Mouse (Mus musculus) hindbrain, embryonic 10.5 days (tissue): ENCODE measurements around the gene Edc4. TPM values are rescaled to one million over a fixed set of nuclear protein-coding genes. Genes with fewer than 3 reads are reported as not detected.
"Not testable (repeated sequence)": the region's sequence is repeated elsewhere in the genome, so short reads cannot be mapped to it uniquely, and the experiment has no call there.

Source experiments
- DNase-seq: peaks from one replicate; pipeline ENCODE4 v3.0.0-alpha.2; 2017; ENCODE audit warnings: low spot score
- H3K27ac ChIP-seq: fragments of 300-500 bp; sonication (generic); 2 replicates; pipeline ENCODE4 v1.5.1; 2016; ENCODE audit warnings: mild to moderate bottlenecking, moderate library complexity
- H3K27me3 ChIP-seq: fragments of 300-500 bp; sonication (generic); 2 replicates; pipeline ENCODE4 v1.6.1; 2016; ENCODE audit warnings: mild to moderate bottlenecking; ENCODE audit not compliant: poor library complexity, insufficient read depth, severe bottlenecking
- H3K36me3 ChIP-seq: fragments of 300-500 bp; sonication (generic); 2 replicates; pipeline ENCODE4 v1.6.1; 2016; ENCODE audit warnings: mild to moderate bottlenecking, moderate library complexity
- H3K4me1 ChIP-seq: fragments of 300-500 bp; sonication (generic); replicated peaks from 2 replicates; pipeline ENCODE4 v1.6.1; 2016; ENCODE audit warnings: mild to moderate bottlenecking
- H3K4me3 ChIP-seq: fragments of 300-500 bp; sonication (generic); 2 replicates; pipeline ENCODE4 v1.5.1; 2016; ENCODE audit warnings: mild to moderate bottlenecking, moderate library complexity
- H3K9me3 ChIP-seq: fragments of 300-500 bp; sonication (generic); 2 replicates; pipeline ENCODE4 v1.6.1; 2016; ENCODE audit warnings: mild to moderate bottlenecking, moderate library complexity
- WGBS: fragments of 180-500 bp; shearing (Covaris S2); methylation state at CpG from one replicate; pipeline ENCODE4 v1.1.7; 2016; 5-methylcytosine and 5-hydroxymethylcytosine counted together
- polyA plus RNA-seq: library from polyadenylated mRNA; unstranded; fragments of >200 nt; fragmentation: Nextera tagmentation; extraction: Ambion mirVana; gene quantifications from 2 replicates; pipeline ENCODE4 v1.2.1, GENCODE M21; 2016

Edc4 gene
- polyA plus RNA-seq = 72.4 and 75.8 TPM in 2 replicates

DNA sequence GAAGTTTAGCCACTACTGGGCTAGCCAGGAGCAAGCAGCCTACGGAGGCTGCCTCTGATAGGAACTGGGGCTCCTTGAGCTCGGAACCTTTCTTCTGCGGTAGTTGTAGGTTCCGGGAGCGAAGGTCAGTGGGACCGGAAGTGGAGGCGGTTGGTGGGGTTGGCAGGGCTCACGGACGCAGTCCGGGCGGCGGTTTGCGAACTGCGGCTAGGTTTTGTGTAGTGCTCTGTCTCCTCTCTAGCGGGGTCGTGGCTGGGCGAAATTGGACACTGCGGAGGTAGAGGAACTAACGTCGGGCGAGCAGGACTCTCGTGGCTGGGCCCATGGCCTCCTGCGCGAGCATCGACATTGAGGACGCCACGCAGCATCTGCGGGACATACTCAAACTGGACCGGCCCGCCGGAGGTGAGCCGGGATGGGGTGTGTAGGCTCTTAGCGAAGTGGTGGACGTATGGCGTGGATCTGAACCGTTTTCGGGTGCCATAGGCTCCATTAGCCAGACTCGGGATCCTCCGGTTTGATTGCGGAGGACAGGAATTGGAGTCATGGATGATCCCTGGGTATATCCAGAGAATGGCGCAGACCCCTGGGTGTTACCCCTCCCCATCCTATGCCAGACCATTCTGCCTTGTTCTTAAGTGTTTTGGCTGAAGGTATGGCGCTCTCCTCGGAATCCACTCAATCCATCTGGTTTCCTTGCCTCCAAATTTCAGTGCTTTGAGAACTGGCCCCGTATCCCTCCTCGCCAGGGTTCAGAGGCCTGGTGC lies at the start of gene Edc4:
Gene Edc4 (plus strand): TSS at position 128 of the 767 bp plus-strand sequence.
- 1% methylated on average over 45 of the region's 45 CpGs for WGBS
- Histone ChIP-seq H3K4me3 (peak within 1 kb of the TSS; percentile 95), H3K27ac (peak within 1 kb of the TSS; percentile 91), H3K9me3 (no peaks in the 10 kb centered on the region), H3K27me3 (no peaks in the 10 kb centered on the region), H3K4me1 (peaks cover 28% of the 10 kb centered on the region), H3K36me3 (peaks cover 62% of the 10 kb centered on the region)
- DNase-seq = peak; percentile 86

DNA sequence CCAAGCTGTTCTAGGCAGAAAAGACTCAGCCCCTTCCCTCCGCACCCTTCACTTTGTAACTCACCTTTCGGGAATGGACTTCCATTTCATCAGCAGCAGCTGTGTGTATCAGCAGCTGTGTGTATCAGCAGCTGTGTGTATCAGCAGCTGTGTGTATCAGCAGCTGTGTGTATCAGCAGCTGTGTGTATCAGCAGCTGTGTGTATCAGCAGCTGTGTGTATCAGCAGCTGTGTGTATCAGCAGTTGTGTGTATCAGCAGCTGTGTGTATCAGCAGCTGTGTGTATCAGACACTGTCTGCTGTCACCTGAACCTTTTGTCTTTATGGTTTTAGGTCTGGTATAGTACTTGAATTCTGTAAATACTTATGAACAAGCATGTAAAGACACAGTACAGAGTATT lies 46.9 kb upstream of the Edc4 start:
- not testable (repeated sequence) for H3K4me3 ChIP-seq, H3K36me3 ChIP-seq, H3K9me3 ChIP-seq, H3K4me1 ChIP-seq, H3K27ac ChIP-seq, DNase-seq, H3K27me3 ChIP-seq
- WGBS = 81% methylated on average over 2 of the region's 2 CpGs

DNA sequence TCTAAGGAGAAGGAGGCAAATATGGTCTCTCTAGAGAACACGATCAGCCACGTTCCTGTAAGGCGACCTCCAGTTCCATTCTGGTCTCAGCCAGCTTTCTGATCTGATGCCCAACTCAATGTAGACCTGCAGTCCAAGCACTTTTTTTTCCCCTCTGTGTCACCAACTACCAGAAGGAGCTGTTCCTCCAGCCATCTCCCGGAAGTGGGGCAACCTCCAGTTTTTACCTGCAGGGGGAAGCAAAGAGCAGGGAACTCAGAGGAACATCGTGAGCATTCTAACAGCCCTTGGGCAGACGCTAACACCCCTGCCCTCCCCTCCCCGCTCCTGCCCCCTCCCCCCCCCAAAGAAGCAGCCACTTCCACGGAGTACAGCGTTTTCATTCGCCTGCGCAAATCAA lies 45.4 kb upstream of the Edc4 start:
- H3K27me3 ChIP-seq = no peaks in the 10 kb centered on the region
- no peak overlapping the region for H3K27ac ChIP-seq
- 29% methylated on average over 11 of the region's 11 CpGs for WGBS
- H3K9me3 ChIP-seq = no peaks in the 10 kb centered on the region
- no peak overlapping the region for H3K4me3 ChIP-seq
- peak; percentile 55 for DNase-seq
- peaks cover 8% of the 10 kb centered on the region; the same call in 1 of the 2 replicates for H3K4me1 ChIP-seq
- no peaks in the 10 kb centered on the region for H3K36me3 ChIP-seq

DNA sequence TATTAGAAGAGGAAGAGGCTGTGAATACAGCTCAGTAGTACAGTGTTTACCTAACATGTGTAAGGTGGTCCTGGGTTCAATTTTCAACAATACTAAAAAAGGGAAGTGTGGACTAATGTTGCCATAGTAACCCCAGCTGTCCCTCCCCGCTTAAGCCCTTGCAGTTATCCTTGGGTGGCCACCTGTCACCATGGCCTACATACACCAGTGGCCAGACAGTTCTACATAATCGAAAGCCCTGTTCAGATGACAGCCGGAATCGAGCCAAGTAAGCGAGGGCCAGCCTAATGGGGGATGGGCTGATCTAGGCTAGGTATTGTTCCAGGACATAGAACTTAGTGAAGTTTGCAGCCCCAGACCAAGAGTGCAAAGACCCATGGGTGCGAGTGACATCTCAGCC lies 43.7 kb upstream of the Edc4 start:
- Histone ChIP-seq H3K27me3 (no peaks in the 10 kb centered on the region), H3K4me1 (peaks cover 8% of the 10 kb centered on the region; the same call in 1 of the 2 replicates), H3K27ac (no peak overlapping the region), H3K4me3 (no peak overlapping the region), H3K36me3 (peaks cover 10% of the 10 kb centered on the region), H3K9me3 (no peaks in the 10 kb centered on the region)
- 83% methylated on average over 6 of the region's 6 CpGs for WGBS
- no peak for DNase-seq

DNA sequence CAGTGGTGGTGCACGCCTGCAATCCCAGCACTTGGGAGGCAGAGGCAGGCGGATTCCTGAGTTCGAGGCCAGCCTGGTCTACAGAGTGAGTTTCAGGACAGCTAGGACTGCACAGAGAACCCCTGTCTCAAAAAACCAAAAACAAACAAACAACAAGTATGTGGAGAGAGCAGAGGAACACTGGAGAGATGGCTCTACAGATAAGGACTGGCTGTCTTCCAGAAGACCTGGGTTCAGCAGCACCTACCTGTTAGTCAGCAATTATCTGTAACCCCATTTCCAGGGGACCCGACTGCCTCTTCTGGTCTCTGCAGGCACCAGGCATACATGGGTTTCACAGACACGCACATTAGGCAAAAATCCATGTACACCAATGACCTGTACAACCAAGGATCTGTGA lies 41.5 kb upstream of the Edc4 start:
- WGBS = 91% methylated on average over 5 of the region's 5 CpGs
- no peak for DNase-seq
- Histone ChIP-seq H3K27me3 (no peaks in the 10 kb centered on the region), H3K4me3 (no peak overlapping the region), H3K4me1 (peaks cover 8% of the 10 kb centered on the region; the same call in 1 of the 2 replicates), H3K36me3 (peaks cover 32% of the 10 kb centered on the region), H3K9me3 (no peaks in the 10 kb centered on the region), H3K27ac (no peak overlapping the region)

DNA sequence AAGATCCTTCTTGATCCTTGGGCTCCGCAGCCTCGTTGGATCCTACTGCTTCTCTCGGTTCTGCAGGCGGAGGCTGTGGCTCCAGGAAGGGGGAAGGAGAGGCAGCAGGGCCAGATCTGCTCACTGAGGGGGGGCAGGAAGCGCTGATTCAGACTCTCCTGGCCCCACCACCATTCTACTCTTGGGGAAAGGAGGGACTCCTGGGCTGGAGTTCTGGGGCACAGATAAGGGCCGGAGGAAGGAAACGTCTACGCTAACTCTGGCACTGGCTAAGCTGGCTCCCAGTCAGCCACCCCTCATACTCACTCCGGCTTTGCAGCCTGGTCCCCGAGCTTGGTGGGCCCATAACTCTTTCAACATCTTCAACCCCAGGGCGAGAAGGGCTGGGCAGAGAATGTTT lies 34.0 kb upstream of the Edc4 start:
- Histone ChIP-seq H3K9me3 (no peaks in the 10 kb centered on the region), H3K4me3 (no peak overlapping the region), H3K36me3 (peaks cover 83% of the 10 kb centered on the region), H3K27me3 (no peaks in the 10 kb centered on the region), H3K27ac (no peak overlapping the region), H3K4me1 (peaks cover 11% of the 10 kb centered on the region)
- WGBS = 91% methylated on average over 11 of the region's 11 CpGs
- DNase-seq = no peak

DNA sequence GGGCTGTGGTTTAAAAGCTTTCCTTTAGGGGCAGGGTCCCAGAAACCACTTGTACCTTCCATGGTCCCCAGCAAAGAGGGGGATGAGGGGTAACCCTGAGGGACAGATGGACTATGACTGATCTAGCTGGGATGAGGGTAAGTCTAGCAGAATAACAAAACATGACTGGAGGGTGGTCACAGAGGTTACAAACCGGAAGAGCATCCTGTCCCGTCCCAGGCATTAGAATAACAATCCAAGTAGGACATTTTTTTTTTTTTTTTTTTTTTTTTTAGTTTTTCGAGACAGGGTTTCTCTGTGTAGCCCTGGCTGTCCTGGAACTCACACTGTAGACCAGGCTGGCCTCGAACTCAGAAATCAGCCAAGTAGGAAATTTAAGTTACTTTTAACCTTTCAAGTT lies 30.7 kb upstream of the Edc4 start:
- DNase-seq = no peak
- peaks cover 17% of the 10 kb centered on the region for H3K4me1 ChIP-seq
- H3K9me3 ChIP-seq = no peaks in the 10 kb centered on the region
- H3K4me3 ChIP-seq = 0 out of 2 replicates have a peak overlapping the region, but pooled peaks have one; percentile 84
- 83% methylated on average over 4 of the region's 4 CpGs for WGBS
- H3K27me3 ChIP-seq = no peaks in the 10 kb centered on the region
- no peak overlapping the region for H3K27ac ChIP-seq
- H3K36me3 ChIP-seq = peaks cover 50% of the 10 kb centered on the region

DNA sequence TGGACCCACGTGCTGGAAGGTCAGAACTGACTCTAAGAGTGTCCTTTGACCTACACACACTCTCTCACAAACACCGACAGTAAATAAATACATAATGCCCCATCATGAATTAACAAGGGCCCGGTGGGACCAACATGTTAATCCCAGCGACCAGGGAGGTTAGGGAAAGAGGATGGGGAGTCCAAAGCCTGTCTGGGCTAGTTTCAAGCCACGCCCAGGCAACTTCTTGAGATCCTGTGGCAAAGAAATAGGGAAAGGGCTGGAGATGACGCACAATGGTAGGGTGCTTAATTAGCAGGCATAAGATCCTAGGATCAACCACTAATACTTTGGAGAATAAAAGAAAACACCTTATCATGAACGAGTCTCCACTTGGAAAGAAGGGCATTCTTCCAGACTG lies 30.1 kb upstream of the Edc4 start:
- Histone ChIP-seq H3K36me3 (peaks cover 44% of the 10 kb centered on the region), H3K9me3 (no peaks in the 10 kb centered on the region), H3K27me3 (no peaks in the 10 kb centered on the region), H3K27ac (no peak overlapping the region; the same call in 1 of the 2 replicates), H3K4me3 (peak overlapping the region; percentile 84), H3K4me1 (peaks cover 20% of the 10 kb centered on the region)
- DNase-seq = no peak
- 79% methylated on average over 7 of the region's 7 CpGs for WGBS

DNA sequence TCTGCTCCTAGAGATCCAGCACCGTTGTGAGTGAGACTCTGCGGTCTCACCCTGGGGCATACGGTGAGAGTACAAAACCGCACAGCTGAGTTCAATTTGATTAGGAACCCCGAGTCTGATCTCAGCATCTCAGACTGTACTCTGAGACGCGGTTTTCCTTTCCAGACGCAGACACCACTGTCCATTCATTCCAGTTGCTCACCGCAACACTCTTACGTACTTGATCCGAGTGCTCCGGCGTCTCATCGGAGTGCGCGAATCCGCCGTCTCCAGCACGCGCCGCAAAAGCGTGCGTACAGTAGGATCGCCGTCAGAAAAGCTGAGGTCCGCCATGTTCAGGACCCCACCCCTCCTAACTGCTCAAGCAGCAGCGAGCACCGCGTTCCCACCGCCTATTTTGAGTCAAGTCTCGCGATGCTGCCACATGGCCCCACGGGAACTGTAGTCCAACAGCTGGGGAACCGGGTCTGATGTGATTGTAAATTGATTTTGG lies 29.0 kb upstream of the Edc4 start:
- Histone ChIP-seq H3K36me3 (peaks cover 33% of the 10 kb centered on the region), H3K27ac (peak overlapping the region; percentile 89), H3K27me3 (no peaks in the 10 kb centered on the region), H3K4me3 (peak overlapping the region; percentile 84), H3K4me1 (peaks cover 31% of the 10 kb centered on the region), H3K9me3 (no peaks in the 10 kb centered on the region)
- under 1% methylated on average over 34 of the region's 34 CpGs for WGBS
- DNase-seq = peak; percentile 93

DNA sequence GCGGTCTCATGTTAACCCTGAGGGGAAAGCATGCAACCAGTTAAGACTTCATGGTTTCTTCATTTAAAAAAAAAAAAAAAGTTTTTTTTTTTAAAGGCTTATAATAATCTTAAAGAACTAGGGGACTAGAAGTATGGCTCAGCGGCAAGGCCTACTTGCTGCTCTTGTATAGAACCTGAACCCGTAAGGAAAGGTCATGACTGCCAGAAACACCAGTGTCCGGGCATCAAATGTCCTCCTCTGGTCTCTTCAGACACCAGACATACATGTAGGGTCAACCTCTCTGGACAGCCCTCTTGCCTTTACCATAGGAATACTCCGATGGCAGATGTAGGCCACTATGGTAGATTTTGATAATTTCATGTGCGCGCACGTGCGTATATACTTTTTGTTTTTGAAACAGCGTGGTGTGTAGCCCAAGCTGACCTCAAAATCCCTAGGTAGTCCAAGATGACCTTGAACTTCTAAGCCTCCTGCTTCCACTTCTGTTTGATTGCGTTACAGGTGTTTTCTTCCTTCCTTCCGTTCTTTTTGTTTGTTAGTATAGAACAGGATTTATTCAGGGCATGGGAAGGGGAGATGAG lies 28.4 kb upstream of the Edc4 start:
- peak overlapping the region; percentile 84 for H3K4me3 ChIP-seq
- H3K27me3 ChIP-seq = no peaks in the 10 kb centered on the region
- no peaks in the 10 kb centered on the region for H3K9me3 ChIP-seq
- peak overlapping the region; percentile 89; the same call in 1 of the 2 replicates for H3K27ac ChIP-seq
- 81% methylated on average over 12 of the region's 12 CpGs for WGBS
- peaks cover 37% of the 10 kb centered on the region for H3K4me1 ChIP-seq
- DNase-seq = peak; percentile 15
- H3K36me3 ChIP-seq = peaks cover 30% of the 10 kb centered on the region

DNA sequence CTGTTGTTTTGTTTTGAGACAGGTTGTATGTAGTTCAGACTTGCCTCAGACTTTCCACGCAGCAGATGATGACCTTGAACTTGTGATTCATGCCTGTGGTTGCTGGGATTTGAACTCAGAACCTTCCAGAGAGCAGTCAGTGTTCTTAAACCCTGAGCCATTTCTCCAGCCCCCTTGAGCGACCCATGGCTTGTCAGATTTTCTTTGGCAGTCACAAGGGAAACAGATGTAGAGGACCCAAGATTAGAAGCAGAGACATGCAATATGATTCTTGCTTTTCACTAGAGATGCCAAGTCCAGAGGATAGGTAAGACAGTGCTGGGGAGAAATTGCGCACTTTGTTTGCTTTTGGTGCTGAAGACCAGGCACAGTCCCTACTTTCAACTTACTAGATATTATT lies 27.5 kb upstream of the Edc4 start, which contains the start of gene Cenpt:
Gene Cenpt (minus strand): TSS at position 101 of the 400 bp plus-strand sequence.
- H3K9me3 ChIP-seq = no peaks in the 10 kb centered on the region
- WGBS = 92% methylated on average over 3 of the region's 3 CpGs
- H3K4me3 ChIP-seq = peak within 1 kb of the TSS; percentile 84; the same call in 1 of the 2 replicates
- peaks cover 46% of the 10 kb centered on the region for H3K4me1 ChIP-seq
- H3K27ac ChIP-seq = no peak within 1 kb of the TSS
- DNase-seq = no peak
- H3K27me3 ChIP-seq = no peaks in the 10 kb centered on the region
- peaks cover 29% of the 10 kb centered on the region for H3K36me3 ChIP-seq

DNA sequence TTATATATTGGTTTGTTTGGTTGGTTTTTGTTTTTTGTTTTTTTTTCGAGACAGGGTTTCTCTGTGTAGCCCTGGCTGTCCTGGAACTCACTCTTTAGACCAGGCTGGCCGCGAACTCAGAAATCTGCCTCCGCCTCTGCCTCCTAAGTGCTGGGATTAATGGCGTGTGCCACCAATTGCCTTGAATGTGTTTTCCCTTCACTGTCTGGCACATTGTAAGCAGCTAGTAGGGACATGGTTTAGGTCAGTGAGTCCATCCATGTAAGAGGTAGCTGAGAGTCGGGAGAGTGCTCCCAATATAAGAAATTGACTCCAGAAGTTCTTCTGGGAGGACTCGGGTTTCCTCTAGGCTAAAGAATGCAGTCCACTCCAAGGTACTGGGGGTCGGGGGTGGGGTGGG lies 26.4 kb upstream of the Edc4 start:
- Histone ChIP-seq H3K27me3 (no peaks in the 10 kb centered on the region), H3K27ac (peak overlapping the region; percentile 96), H3K36me3 (peaks cover 26% of the 10 kb centered on the region), H3K4me3 (peak overlapping the region; percentile 78), H3K9me3 (no peaks in the 10 kb centered on the region), H3K4me1 (peaks cover 57% of the 10 kb centered on the region)
- DNase-seq = no peak
- WGBS = 26% methylated on average over 8 of the region's 8 CpGs

DNA sequence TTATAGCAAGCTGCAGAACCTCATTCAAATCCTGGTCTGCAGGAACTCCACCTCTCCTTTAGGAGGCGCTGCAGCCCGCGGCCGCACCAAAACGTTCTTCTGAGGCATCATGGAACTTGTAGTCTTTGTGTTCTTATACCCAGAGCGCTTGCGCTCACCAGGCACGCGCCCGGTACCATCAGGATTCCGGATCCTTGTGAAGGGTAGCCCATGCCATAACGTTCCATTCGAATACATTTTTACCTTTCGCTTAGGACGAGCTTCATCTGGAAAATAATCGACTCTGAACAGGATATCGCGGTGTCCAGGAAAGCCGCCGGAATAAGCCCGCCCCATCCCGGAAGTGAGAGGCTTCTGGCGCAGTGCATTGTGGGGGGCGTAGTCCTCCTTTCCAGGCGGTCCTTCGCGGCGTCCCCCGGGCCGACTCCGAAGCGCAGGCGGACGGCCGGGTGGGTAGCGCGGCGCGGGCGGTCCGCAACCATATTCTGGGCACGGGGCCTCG lies 25.9 kb upstream of the Edc4 start, which contains the start of gene Thap11:
Gene Thap11 (plus strand): TSS at position 418 of the 502 bp plus-strand sequence.
- WGBS = under 1% methylated on average over 43 of the region's 43 CpGs
- Histone ChIP-seq H3K27ac (peak within 1 kb of the TSS; percentile 96), H3K4me1 (peaks cover 62% of the 10 kb centered on the region)

More for the DNA sequence above, 25.9 kb upstream of the Edc4 start, which contains the start of gene Thap11:
- peak; percentile 95 for DNase-seq
- H3K9me3 ChIP-seq = no peaks in the 10 kb centered on the region
- H3K36me3 ChIP-seq = peaks cover 21% of the 10 kb centered on the region
- no peaks in the 10 kb centered on the region for H3K27me3 ChIP-seq
- peak within 1 kb of the TSS; percentile 78 for H3K4me3 ChIP-seq
